Mouse (Mus musculus) C2C12 (cell line): ENCODE results near the gene Klhdc8a. TPM values are rescaled to one million over a fixed set of nuclear protein-coding genes. Genes with fewer than 3 reads are reported as not detected.

Experiments
- H3K27me3 ChIP-seq: one replicate; pipeline ENCODE4 v1.6.1; 2011; ENCODE audit not compliant: control insufficient read depth, insufficient read depth, insufficient read length
- H3K36me3 ChIP-seq: one replicate; pipeline ENCODE4 v1.6.1; 2011; ENCODE audit not compliant: control insufficient read depth, insufficient read depth
- H3K4me3 ChIP-seq: one replicate; pipeline ENCODE4 v1.5.1; 2011; ENCODE audit warnings: mild to moderate bottlenecking, control low read depth; ENCODE audit not compliant: poor library complexity, insufficient read depth, severe bottlenecking
- H3K79me2 ChIP-seq: one replicate; pipeline ENCODE4 v1.6.1; 2011; ENCODE audit not compliant: control insufficient read depth, insufficient read depth
- H3K79me3 ChIP-seq: one replicate; pipeline ENCODE4 v1.6.1; 2011; ENCODE audit warnings: low read depth, control low read depth
- H3ac ChIP-seq: one replicate; pipeline ENCODE3; 2011; ENCODE audit warnings: low read depth; ENCODE audit not compliant: control insufficient read depth, insufficient read length
- CEBPB ChIP-seq: IDR thresholded peaks from one replicate; pipeline ENCODE4 v1.6.1; 2011; ENCODE audit warnings: low read depth, mild to moderate bottlenecking, control low read depth, moderate library complexity
- CTCF ChIP-seq: IDR thresholded peaks from one replicate; pipeline ENCODE4 v1.5.1; 2011; ENCODE audit not compliant: control insufficient read depth, insufficient read depth, insufficient read length
- FOSL1 ChIP-seq: IDR thresholded peaks from one replicate; pipeline ENCODE4 v1.8.0; 2011; ENCODE audit warnings: mild to moderate bottlenecking, low read length; ENCODE audit not compliant: poor library complexity, insufficient read depth, severe bottlenecking
- MAX ChIP-seq: IDR thresholded peaks from one replicate; pipeline ENCODE4 v1.6.1; 2011; ENCODE audit warnings: mild to moderate bottlenecking, control low read depth
- MYOD1 ChIP-seq: IDR thresholded peaks from one replicate; pipeline ENCODE4 v1.6.1; 2011; ENCODE audit warnings: low read depth; ENCODE audit not compliant: control insufficient read depth, insufficient read length
- MYOG ChIP-seq: IDR thresholded peaks from one replicate; pipeline ENCODE4 v1.6.1; 2011; ENCODE audit not compliant: control insufficient read depth, insufficient read length; ENCODE audit errors: extremely low read depth
- USF1 ChIP-seq: IDR thresholded peaks from one replicate; pipeline ENCODE4 v1.6.1; 2011; ENCODE audit warnings: low read depth, mild to moderate bottlenecking, control low read depth, moderate library complexity
- polyA plus RNA-seq: library from polyadenylated mRNA; unstranded; fragments of >200 nt; fragmentation: generic; extraction: Trizol; gene quantifications from one replicate; pipeline ENCODE4 v1.2.1, GENCODE M21; 2012; ENCODE audit warnings: missing spikeins

Klhdc8a gene
- polyA plus RNA-seq, 1 experiment = 19.0 TPM

DNA sequence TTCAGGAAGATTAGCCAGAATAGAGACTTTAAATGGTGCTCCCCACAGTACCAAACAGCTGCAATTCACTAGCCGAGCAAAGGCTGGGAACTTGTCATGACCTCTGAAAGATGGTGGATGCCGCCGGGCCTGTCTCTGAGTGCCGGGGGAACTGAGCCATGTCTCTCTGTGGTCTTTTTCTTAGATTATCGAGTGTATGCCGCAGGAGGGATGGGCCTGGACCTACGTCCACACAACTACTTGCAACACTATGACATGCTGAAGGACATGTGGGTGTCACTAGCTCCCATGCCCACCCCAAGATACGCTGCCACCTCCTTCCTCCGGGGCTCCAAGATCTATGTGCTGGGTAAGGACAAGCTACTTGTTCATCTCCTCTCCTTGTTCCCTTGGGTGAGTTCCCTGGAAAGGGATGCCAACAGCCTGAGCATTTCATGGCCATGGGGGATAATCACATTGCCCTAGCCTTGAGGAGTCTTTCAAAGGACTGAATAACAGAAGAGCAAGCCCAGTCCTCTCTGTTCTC is 4.0 kb downstream of the Klhdc8a start:
- H3K79me2 ChIP-seq = peaks cover 14% of the 10 kb centered on the region
- H3ac ChIP-seq = no peak overlapping the region
- H3K79me3 ChIP-seq = no peaks in the 10 kb centered on the region
- peaks cover 10% of the 10 kb centered on the region for H3K36me3 ChIP-seq
- no peaks in the 10 kb centered on the region for H3K27me3 ChIP-seq
- TF ChIP-seq CTCF = no peak
- no peak for TF ChIP-seq MYOD1
- TF ChIP-seq USF1 = no peak
- no peak for TF ChIP-seq MAX
- TF ChIP-seq FOSL1 = no peak
- no peak overlapping the region for H3K4me3 ChIP-seq

DNA sequence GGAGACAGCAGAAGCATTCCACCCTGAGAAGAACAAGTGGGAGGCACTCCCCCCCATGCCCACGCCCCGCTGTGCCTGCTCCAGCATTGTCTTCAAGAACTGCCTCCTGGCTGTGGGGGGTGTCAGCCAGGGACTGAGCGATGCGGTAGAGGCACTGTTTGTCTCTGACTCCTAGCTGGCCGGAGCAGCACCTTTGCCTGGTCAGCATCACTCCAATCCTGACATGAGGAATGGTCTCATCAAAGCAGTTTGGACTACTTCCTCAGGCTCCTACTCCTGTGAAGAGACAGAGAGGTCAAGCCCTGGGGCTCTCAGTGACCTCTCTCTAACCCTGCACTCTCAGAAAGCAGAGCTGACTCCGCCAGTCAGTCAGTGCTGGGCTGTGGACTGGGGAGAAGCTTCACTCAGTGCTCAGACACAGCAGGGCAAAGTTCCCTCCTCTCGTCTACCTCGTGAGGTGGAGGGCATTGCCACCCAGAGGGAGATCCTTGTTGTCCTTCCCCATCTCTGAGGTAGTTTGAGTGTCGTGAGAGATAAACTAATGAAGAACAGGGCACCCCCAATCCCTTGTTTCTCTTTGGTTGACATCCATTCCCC is 6.3 kb downstream of the Klhdc8a start:
- TF ChIP-seq MYOG = no peak
- Histone ChIP-seq H3K27me3 (no peaks in the 10 kb centered on the region), H3K4me3 (no peak overlapping the region), H3K36me3 (peaks cover 10% of the 10 kb centered on the region), H3K79me2 (peaks cover 6% of the 10 kb centered on the region), H3ac (no peak overlapping the region), H3K79me3 (no peaks in the 10 kb centered on the region)

DNA sequence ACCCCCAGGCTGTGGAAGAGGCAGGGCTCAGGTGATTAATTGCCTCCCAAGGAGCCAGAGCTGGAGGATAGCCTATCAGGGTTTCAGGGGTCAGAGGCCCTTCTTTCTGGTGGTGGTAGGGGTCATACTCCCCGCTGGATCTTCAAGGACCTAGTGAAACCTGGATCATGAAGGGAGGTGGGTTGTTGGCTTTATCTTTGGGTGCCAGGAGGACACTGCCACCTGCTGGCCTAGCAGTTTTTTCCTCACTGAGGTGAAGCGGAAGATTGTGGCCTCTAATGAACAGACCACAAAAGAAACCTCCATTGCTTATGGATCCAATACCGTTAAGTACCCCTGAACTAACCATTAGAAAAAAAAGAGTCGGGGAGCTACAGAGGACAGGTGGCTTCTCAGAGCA is 7.7 kb downstream of the Klhdc8a start:
- Histone ChIP-seq H3K79me3 (no peaks in the 10 kb centered on the region), H3ac (no peak overlapping the region), H3K36me3 (peaks cover 10% of the 10 kb centered on the region), H3K27me3 (no peaks in the 10 kb centered on the region), H3K79me2 (no peaks in the 10 kb centered on the region), H3K4me3 (no peak overlapping the region)
- TF ChIP-seq USF1 = no peak
- no peak for TF ChIP-seq MAX
- TF ChIP-seq CTCF = peak; percentile 59

DNA sequence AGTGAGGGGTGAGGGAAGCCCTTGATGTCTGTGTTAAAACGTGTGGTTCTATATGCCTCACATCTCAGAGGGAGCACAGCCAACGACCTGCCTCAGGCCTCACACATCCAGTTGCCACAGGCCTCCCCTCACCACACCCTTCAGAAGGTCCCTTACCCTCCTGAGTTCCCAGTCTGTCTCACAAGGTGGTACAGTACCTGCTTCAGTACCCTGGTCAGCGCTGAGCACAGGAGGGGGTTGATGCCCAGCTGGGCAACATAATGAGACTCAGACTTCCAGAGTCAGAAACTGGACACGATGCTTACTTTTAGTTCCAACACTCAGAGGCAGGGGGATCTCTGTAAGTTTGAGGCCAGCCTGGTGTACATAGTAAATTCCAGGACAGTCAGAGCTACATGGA is 8.4 kb downstream of the Klhdc8a start:
- no peak for TF ChIP-seq MAX
- TF ChIP-seq MYOG = no peak
- no peak for TF ChIP-seq FOSL1
- no peak for TF ChIP-seq CEBPB
- no peak for TF ChIP-seq USF1
- no peak for TF ChIP-seq CTCF
- no peak for TF ChIP-seq MYOD1
- Histone ChIP-seq H3K79me3 (no peaks in the 10 kb centered on the region), H3K36me3 (peaks cover 10% of the 10 kb centered on the region), H3K79me2 (no peaks in the 10 kb centered on the region), H3ac (no peak overlapping the region), H3K27me3 (no peaks in the 10 kb centered on the region), H3K4me3 (no peak overlapping the region)

DNA sequence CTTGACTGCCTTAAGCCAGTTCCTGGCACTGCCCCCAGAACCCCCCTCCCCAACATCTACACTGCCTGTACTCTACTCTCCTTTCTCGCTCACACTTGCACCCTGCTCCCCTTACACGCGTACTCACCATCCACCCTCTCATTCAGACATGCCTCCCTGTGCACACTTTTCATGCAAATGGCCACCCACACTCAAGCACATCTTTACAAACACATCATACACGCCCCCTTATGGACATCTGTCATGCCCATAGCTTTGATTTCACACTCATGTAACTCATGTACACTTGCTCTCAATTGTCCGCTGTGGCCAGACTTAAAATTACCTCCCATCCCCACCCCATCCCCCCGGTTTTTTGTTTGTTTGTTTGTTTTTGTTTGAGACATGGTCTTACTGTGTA is 9.5 kb downstream of the Klhdc8a start:
- no peaks in the 10 kb centered on the region for H3K79me2 ChIP-seq
- no peak overlapping the region for H3K4me3 ChIP-seq
- H3K36me3 ChIP-seq = peaks cover 10% of the 10 kb centered on the region
- no peaks in the 10 kb centered on the region for H3K27me3 ChIP-seq
- no peak for TF ChIP-seq CEBPB
- no peak for TF ChIP-seq MYOG
- TF ChIP-seq FOSL1 = no peak
- no peak for TF ChIP-seq MAX
- TF ChIP-seq CTCF = no peak
- TF ChIP-seq USF1 = no peak
- TF ChIP-seq MYOD1 = no peak
- no peak overlapping the region for H3ac ChIP-seq
- H3K79me3 ChIP-seq = no peaks in the 10 kb centered on the region

DNA sequence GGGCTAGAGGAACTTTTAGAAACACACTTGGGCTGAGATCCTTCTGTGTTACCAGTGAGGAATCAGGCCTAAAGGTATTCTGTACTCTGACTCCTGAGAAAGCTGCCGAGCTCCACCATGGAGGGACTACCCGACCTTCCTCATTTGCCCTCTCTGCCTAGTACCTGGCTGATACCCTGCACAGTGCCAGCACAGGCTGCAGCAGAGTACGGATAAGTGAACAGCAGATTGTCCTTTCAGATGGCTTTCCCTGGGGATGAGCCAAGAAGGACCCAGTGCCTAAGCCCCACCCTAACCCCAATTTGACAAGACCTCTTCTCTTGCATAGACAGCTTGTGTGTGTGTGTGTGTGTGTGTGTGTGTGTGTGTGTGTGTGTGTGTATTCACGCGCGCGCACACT is 10.2 kb downstream of the Klhdc8a start:
- no peak overlapping the region for H3ac ChIP-seq
- H3K27me3 ChIP-seq = no peaks in the 10 kb centered on the region
- peaks cover 10% of the 10 kb centered on the region for H3K36me3 ChIP-seq
- H3K4me3 ChIP-seq = no peak overlapping the region
- no peaks in the 10 kb centered on the region for H3K79me2 ChIP-seq
- no peaks in the 10 kb centered on the region for H3K79me3 ChIP-seq
- TF ChIP-seq MYOD1 = no peak
- no peak for TF ChIP-seq MYOG
- no peak for TF ChIP-seq CTCF
- TF ChIP-seq CEBPB = no peak
- no peak for TF ChIP-seq USF1
- TF ChIP-seq MAX = no peak
- no peak for TF ChIP-seq FOSL1
